Mouse (Mus musculus): Measurements from ENCODE around the gene Cuedc1. TPM values are rescaled to one million over a fixed set of nuclear protein-coding genes. Genes with fewer than 3 reads are reported as not detected.
"Not testable (repeated sequence)": the region's sequence is repeated elsewhere in the genome, so short reads cannot be mapped to it uniquely, and the experiment has no call there.

Cuedc1 gene
- polyA plus RNA-seq, 1 experiment from 2014 or later: 37.2 TPM

GRCm38 (mm10) chr11:88186947-88187243, 89.0 kb downstream of the Cuedc1 start:
- WGBS: 38% methylated on average over 2 of the region's 2 CpGs
- Histone ChIP-seq H3K4me1 (peaks cover 39% of the 10 kb centered on the region), H3K27me3 (peaks cover 15% of the 10 kb centered on the region), H3K9me3 (no peaks in the 10 kb centered on the region), H3K36me3 (peaks cover 30% of the 10 kb centered on the region), H3K27ac (peak overlapping the region; percentile 83), H3K9ac (no peak overlapping the region), H3K4me3 (no peak overlapping the region), H3K4me2 (replicated peaks) (peak overlapping the region; percentile 54)
- no peak for ATAC-seq (ENCODE audit: low FRiP score, low read depth)

- peak; percentile 87 for ATAC-seq (ENCODE audit: low FRiP score, low read depth)
- peaks cover 39% of the 10 kb centered on the region for H3K4me1 ChIP-seq
- H3K9ac ChIP-seq: peak overlapping the region; percentile 46
- peaks cover 22% of the 10 kb centered on the region for H3K27me3 ChIP-seq
- H3K9me3 ChIP-seq: no peaks in the 10 kb centered on the region
- peak overlapping the region; percentile 16 for H3K4me3 ChIP-seq
- H3K4me2 ChIP-seq (replicated peaks): peak overlapping the region; percentile 54
- H3K27ac ChIP-seq: peak overlapping the region; percentile 83
- 6% methylated on average over 25 of the region's 25 CpGs for WGBS
- H3K36me3 ChIP-seq: peaks cover 28% of the 10 kb centered on the region
These were observed 89.7 kb downstream of the Cuedc1 start for GRCm38 (mm10) chr11:88187417-88188133.

GRCm38 (mm10) chr11:88188216-88188615, 90.4 kb downstream of the Cuedc1 start:
- WGBS: 62% methylated on average over 8 of the region's 8 CpGs
- no peak for ATAC-seq (ENCODE audit: low FRiP score, low read depth)
- H3K36me3 ChIP-seq: peaks cover 22% of the 10 kb centered on the region
- H3K9me3 ChIP-seq: no peaks in the 10 kb centered on the region
- peaks cover 28% of the 10 kb centered on the region for H3K27me3 ChIP-seq
- H3K9ac ChIP-seq: 0 out of 2 replicates have a peak overlapping the region, but pooled peaks have one; percentile 13
- H3K4me3 ChIP-seq: 0 out of 2 replicates have a peak overlapping the region, but pooled peaks have one; percentile 16
- peak overlapping the region; percentile 54 for H3K4me2 ChIP-seq (replicated peaks)
- H3K27ac ChIP-seq: peak overlapping the region; percentile 83; the same call in 1 of the 2 replicates
- peaks cover 42% of the 10 kb centered on the region for H3K4me1 ChIP-seq

GRCm38 (mm10) chr11:88188635-88189034, 90.8 kb downstream of the Cuedc1 start:
- Histone ChIP-seq H3K36me3 (peaks cover 18% of the 10 kb centered on the region), H3K4me2 (replicated peaks) (no peak overlapping the region), H3K4me1 (peaks cover 46% of the 10 kb centered on the region), H3K4me3 (no peak overlapping the region), H3K27me3 (peaks cover 32% of the 10 kb centered on the region), H3K9me3 (no peaks in the 10 kb centered on the region), H3K27ac (no peak overlapping the region), H3K9ac (0 out of 2 replicates have a peak overlapping the region, but pooled peaks have one; percentile 13)
- WGBS: 92% methylated on average over 7 of the region's 7 CpGs
- ATAC-seq (ENCODE audit: low FRiP score, low read depth): no peak

GRCm38 (mm10) chr11:88192595-88192994, 94.7 kb downstream of the Cuedc1 start:
- Histone ChIP-seq H3K4me1 (peaks cover 45% of the 10 kb centered on the region), H3K27ac (no peak overlapping the region)
- ATAC-seq (ENCODE audit: low FRiP score, low read depth): no peak; the same call in 1 of the 2 replicates

GRCm38 (mm10) chr11:88193098-88193823, 95.4 kb downstream of the Cuedc1 start:
- Histone ChIP-seq H3K9ac (peak overlapping the region; percentile 50; the same call in 1 of the 2 replicates), H3K36me3 (0 out of 2 replicates have a peak, but pooled peaks cover 4% of the 10 kb centered on the region), H3K4me1 (peaks cover 45% of the 10 kb centered on the region), H3K4me2 (replicated peaks) (peak overlapping the region; percentile 54), H3K27me3 (peaks cover 62% of the 10 kb centered on the region), H3K27ac (no peak overlapping the region), H3K4me3 (peak overlapping the region; percentile 27), H3K9me3 (no peaks in the 10 kb centered on the region)
- WGBS: 4% methylated on average over 34 of the region's 34 CpGs
- no peak for ATAC-seq (ENCODE audit: low FRiP score, low read depth)

More at GRCm38 (mm10) chr11:88192595-88192994, 94.7 kb downstream of the Cuedc1 start:
- H3K4me3 ChIP-seq: peak overlapping the region; percentile 1; the same call in 1 of the 2 replicates
- peak overlapping the region; percentile 54 for H3K4me2 ChIP-seq (replicated peaks)
- peaks cover 59% of the 10 kb centered on the region for H3K27me3 ChIP-seq
- WGBS: 6% methylated on average over 4 of the region's 4 CpGs
- no peak overlapping the region for H3K9ac ChIP-seq
- no peaks in the 10 kb centered on the region for H3K9me3 ChIP-seq
- 0 out of 2 replicates have a peak, but pooled peaks cover 4% of the 10 kb centered on the region for H3K36me3 ChIP-seq

GRCm38 (mm10) chr11:88193824-88194696, 96.2 kb downstream of the Cuedc1 start:
- H3K4me2 ChIP-seq (replicated peaks): peak overlapping the region; percentile 54
- H3K27ac ChIP-seq: no peak overlapping the region
- H3K36me3 ChIP-seq: 0 out of 2 replicates have a peak, but pooled peaks cover 4% of the 10 kb centered on the region
- peaks cover 49% of the 10 kb centered on the region for H3K4me1 ChIP-seq
- WGBS: 5% methylated on average over 29 of the region's 29 CpGs
- no peaks in the 10 kb centered on the region for H3K9me3 ChIP-seq
- ATAC-seq (ENCODE audit: low FRiP score, low read depth): no peak
- H3K9ac ChIP-seq: peak overlapping the region; percentile 50; the same call in 1 of the 2 replicates
- H3K27me3 ChIP-seq: peaks cover 62% of the 10 kb centered on the region
- H3K4me3 ChIP-seq: peak overlapping the region; percentile 27

GRCm38 (mm10) chr11:88195699-88196098, 97.8 kb downstream of the Cuedc1 start:
- H3K4me2 ChIP-seq (replicated peaks); H3K36me3 ChIP-seq; H3K27ac ChIP-seq; ATAC-seq (ENCODE audit: low FRiP score, low read depth); H3K4me3 ChIP-seq; H3K9me3 ChIP-seq; H3K9ac ChIP-seq: not testable (repeated sequence)
- Histone ChIP-seq H3K27me3 (peaks cover 58% of the 10 kb centered on the region), H3K4me1 (peaks cover 49% of the 10 kb centered on the region)
- WGBS: 81% methylated on average over 3 of the region's 3 CpGs

GRCm38 (mm10) chr11:88197153-88197576, 99.3 kb downstream of the Cuedc1 start:
- Histone ChIP-seq H3K4me1 (peaks cover 45% of the 10 kb centered on the region), H3K4me3 (no peak overlapping the region), H3K9ac (no peak overlapping the region), H3K4me2 (replicated peaks) (no peak overlapping the region), H3K9me3 (no peaks in the 10 kb centered on the region), H3K27ac (no peak overlapping the region), H3K36me3 (no peaks in the 10 kb centered on the region), H3K27me3 (peaks cover 44% of the 10 kb centered on the region)
- WGBS: 8% methylated on average over 2 of the region's 2 CpGs
- no peak for ATAC-seq (ENCODE audit: low FRiP score, low read depth)

- Histone ChIP-seq H3K36me3 (no peaks in the 10 kb centered on the region), H3K4me2 (replicated peaks) (no peak overlapping the region), H3K9me3 (no peaks in the 10 kb centered on the region), H3K27ac (no peak overlapping the region), H3K9ac (no peak overlapping the region), H3K27me3 (peaks cover 34% of the 10 kb centered on the region), H3K4me3 (no peak overlapping the region), H3K4me1 (peaks cover 39% of the 10 kb centered on the region)
- WGBS: 31% methylated on average over 4 of the region's 4 CpGs
- ATAC-seq (ENCODE audit: low FRiP score, low read depth): no peak
These were observed 100.4 kb downstream of the Cuedc1 start for GRCm38 (mm10) chr11:88198223-88198622.

GRCm38 (mm10) chr11:88201172-88201571, 103.3 kb downstream of the Cuedc1 start:
- peaks cover 5% of the 10 kb centered on the region; the same call in 1 of the 2 replicates for H3K36me3 ChIP-seq
- H3K4me3 ChIP-seq: no peak overlapping the region
- H3K9ac ChIP-seq: no peak overlapping the region
- 66% methylated on average over 2 of the region's 2 CpGs for WGBS
- no peak overlapping the region for H3K27ac ChIP-seq
- ATAC-seq (ENCODE audit: low FRiP score, low read depth): no peak
- peaks cover 5% of the 10 kb centered on the region; the same call in 1 of the 2 replicates for H3K27me3 ChIP-seq
- H3K4me1 ChIP-seq: peaks cover 34% of the 10 kb centered on the region
- H3K9me3 ChIP-seq: no peaks in the 10 kb centered on the region
- H3K4me2 ChIP-seq (replicated peaks): no peak overlapping the region
